Mouse (Mus musculus): Measurements from ENCODE around the gene Srbd1. TPM values are rescaled to one million over a fixed set of nuclear protein-coding genes. Genes with fewer than 3 reads are reported as not detected.

Gene Srbd1
- polyA plus RNA-seq, 1 experiment = 7.0 TPM

GRCm38 (mm10) chr17:85981869-85982268 is 163.1 kb downstream of the Srbd1 start:
- TF ChIP-seq CTCF (IDR thresholded peaks at IDR 0.05; ENCODE audit: extremely low read depth, insufficient read depth, low read length) = no peak
- no peak for TF ChIP-seq POLR2A (IDR thresholded peaks at IDR 0.05; ENCODE audit: extremely low read depth, insufficient read depth, low read length)
- Histone ChIP-seq H3K4me3 (ENCODE audit: insufficient read depth, low read length) (no peak overlapping the region), H3K4me1 (ENCODE audit: control insufficient read depth, insufficient read depth, low read length) (no peaks in the 10 kb centered on the region), H3K27ac (ENCODE audit: insufficient read depth, low read length) (no peak overlapping the region)

DNA sequence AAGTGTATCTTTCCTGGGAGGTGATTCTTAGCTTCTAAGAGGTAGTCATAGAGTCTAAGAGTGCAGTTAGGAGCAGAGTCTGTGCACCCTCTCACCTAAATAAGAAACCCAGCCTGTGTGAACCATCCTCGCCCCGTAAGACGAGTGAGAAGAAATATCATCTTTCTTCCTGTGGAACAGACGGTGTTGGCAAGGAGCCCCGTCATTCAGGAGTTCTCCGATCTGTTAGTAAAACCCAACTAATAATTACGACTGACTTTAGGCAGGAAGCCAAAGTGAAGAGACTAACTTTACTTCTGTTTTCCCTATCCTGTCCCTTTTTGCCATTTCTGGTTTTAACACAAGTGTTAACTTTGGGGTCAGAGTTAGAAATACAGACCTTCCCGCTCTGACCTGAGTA is 166.1 kb downstream of the Srbd1 start:
- H3K4me1 ChIP-seq (ENCODE audit: control insufficient read depth, insufficient read depth, low read length) = no peaks in the 10 kb centered on the region
- TF ChIP-seq CTCF (IDR thresholded peaks at IDR 0.05; ENCODE audit: extremely low read depth, insufficient read depth, low read length) (no peak), POLR2A (IDR thresholded peaks at IDR 0.05; ENCODE audit: extremely low read depth, insufficient read depth, low read length) (no peak)
- H3K27ac ChIP-seq (ENCODE audit: insufficient read depth, low read length) = no peak overlapping the region
- H3K4me3 ChIP-seq (ENCODE audit: insufficient read depth, low read length) = no peak overlapping the region

- H3K4me3 ChIP-seq (ENCODE audit: insufficient read depth, low read length) = no peak overlapping the region
- no peak overlapping the region for H3K27ac ChIP-seq (ENCODE audit: insufficient read depth, low read length)
- H3K4me1 ChIP-seq (ENCODE audit: control insufficient read depth, insufficient read depth, low read length) = no peaks in the 10 kb centered on the region
- no peak for TF ChIP-seq POLR2A (IDR thresholded peaks at IDR 0.05; ENCODE audit: extremely low read depth, insufficient read depth, low read length)
- no peak for TF ChIP-seq CTCF (IDR thresholded peaks at IDR 0.05; ENCODE audit: extremely low read depth, insufficient read depth, low read length)
Observed at GRCm38 (mm10) chr17:85975077-85975476, 169.9 kb downstream of the Srbd1 start.

GRCm38 (mm10) chr17:85974591-85974990 is 170.4 kb downstream of the Srbd1 start:
- Histone ChIP-seq H3K4me1 (ENCODE audit: control insufficient read depth, insufficient read depth, low read length) (no peaks in the 10 kb centered on the region), H3K27ac (ENCODE audit: insufficient read depth, low read length) (no peak overlapping the region), H3K4me3 (ENCODE audit: insufficient read depth, low read length) (no peak overlapping the region)
- TF ChIP-seq POLR2A (IDR thresholded peaks at IDR 0.05; ENCODE audit: extremely low read depth, insufficient read depth, low read length) = no peak
- no peak for TF ChIP-seq CTCF (IDR thresholded peaks at IDR 0.05; ENCODE audit: extremely low read depth, insufficient read depth, low read length)

GRCm38 (mm10) chr17:85971120-85971519 is 173.9 kb downstream of the Srbd1 start:
- H3K4me3 ChIP-seq (ENCODE audit: insufficient read depth, low read length) = no peak overlapping the region
- H3K4me1 ChIP-seq (ENCODE audit: control insufficient read depth, insufficient read depth, low read length) = no peaks in the 10 kb centered on the region
- H3K27ac ChIP-seq (ENCODE audit: insufficient read depth, low read length) = no peak overlapping the region
- no peak for TF ChIP-seq POLR2A (IDR thresholded peaks at IDR 0.05; ENCODE audit: extremely low read depth, insufficient read depth, low read length)

GRCm38 (mm10) chr17:85961653-85962052 is 183.3 kb downstream of the Srbd1 start:
- no peaks in the 10 kb centered on the region for H3K4me1 ChIP-seq (ENCODE audit: control insufficient read depth, insufficient read depth, low read length)
- H3K4me3 ChIP-seq (ENCODE audit: insufficient read depth, low read length) = no peak overlapping the region
- no peak overlapping the region for H3K27ac ChIP-seq (ENCODE audit: insufficient read depth, low read length)
- TF ChIP-seq POLR2A (IDR thresholded peaks at IDR 0.05; ENCODE audit: extremely low read depth, insufficient read depth, low read length) = no peak
- TF ChIP-seq CTCF (IDR thresholded peaks at IDR 0.05; ENCODE audit: extremely low read depth, insufficient read depth, low read length) = no peak

DNA sequence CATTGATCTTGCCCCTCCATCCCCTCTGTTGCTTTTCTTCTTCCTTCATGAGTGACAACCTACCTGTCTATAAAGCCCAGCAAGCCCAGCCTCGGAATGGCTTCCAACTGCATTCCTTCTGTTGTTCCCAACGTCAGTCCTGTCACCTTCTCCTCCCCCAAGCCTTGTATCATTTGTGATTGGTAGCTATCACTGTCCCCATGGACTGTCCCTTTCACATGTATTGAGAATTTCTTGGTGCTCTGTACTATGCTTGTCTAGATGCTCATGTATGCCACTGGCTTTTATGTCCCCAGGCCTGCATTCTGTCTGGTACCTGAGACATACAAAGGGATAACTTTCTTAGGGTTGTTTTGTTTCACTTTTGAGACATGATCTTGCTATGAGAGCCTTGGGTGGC is 193.2 kb downstream of the Srbd1 start:
- no peak overlapping the region for H3K4me3 ChIP-seq (ENCODE audit: insufficient read depth, low read length)
- no peak overlapping the region for H3K27ac ChIP-seq (ENCODE audit: insufficient read depth, low read length)
- TF ChIP-seq CTCF (IDR thresholded peaks at IDR 0.05; ENCODE audit: extremely low read depth, insufficient read depth, low read length) (no peak), POLR2A (IDR thresholded peaks at IDR 0.05; ENCODE audit: extremely low read depth, insufficient read depth, low read length) (no peak)
- no peaks in the 10 kb centered on the region for H3K4me1 ChIP-seq (ENCODE audit: control insufficient read depth, insufficient read depth, low read length)

- Histone ChIP-seq H3K4me1 (ENCODE audit: control insufficient read depth, insufficient read depth, low read length) (no peaks in the 10 kb centered on the region), H3K4me3 (ENCODE audit: insufficient read depth, low read length) (no peak overlapping the region), H3K27ac (ENCODE audit: insufficient read depth, low read length) (no peak overlapping the region)
- TF ChIP-seq POLR2A (IDR thresholded peaks at IDR 0.05; ENCODE audit: extremely low read depth, insufficient read depth, low read length) = no peak
- TF ChIP-seq CTCF (IDR thresholded peaks at IDR 0.05; ENCODE audit: extremely low read depth, insufficient read depth, low read length) = no peak
Observed at GRCm38 (mm10) chr17:85949919-85950505, 195.0 kb downstream of the Srbd1 start.

GRCm38 (mm10) chr17:85948911-85949909 is 195.8 kb downstream of the Srbd1 start:
- H3K27ac ChIP-seq (ENCODE audit: insufficient read depth, low read length) = no peak overlapping the region
- no peak for TF ChIP-seq POLR2A (IDR thresholded peaks at IDR 0.05; ENCODE audit: extremely low read depth, insufficient read depth, low read length)
- TF ChIP-seq CTCF (IDR thresholded peaks at IDR 0.05; ENCODE audit: extremely low read depth, insufficient read depth, low read length) = no peak
- H3K4me1 ChIP-seq (ENCODE audit: control insufficient read depth, insufficient read depth, low read length) = no peaks in the 10 kb centered on the region
- H3K4me3 ChIP-seq (ENCODE audit: insufficient read depth, low read length) = no peak overlapping the region

GRCm38 (mm10) chr17:85944726-85945125 is 200.2 kb downstream of the Srbd1 start:
- no peaks in the 10 kb centered on the region for H3K4me1 ChIP-seq (ENCODE audit: control insufficient read depth, insufficient read depth, low read length)
- no peak overlapping the region for H3K4me3 ChIP-seq (ENCODE audit: insufficient read depth, low read length)
- H3K27ac ChIP-seq (ENCODE audit: insufficient read depth, low read length) = no peak overlapping the region
- TF ChIP-seq CTCF (IDR thresholded peaks at IDR 0.05; ENCODE audit: extremely low read depth, insufficient read depth, low read length) = no peak
- no peak for TF ChIP-seq POLR2A (IDR thresholded peaks at IDR 0.05; ENCODE audit: extremely low read depth, insufficient read depth, low read length)

Data from cortical plate, adult 2 months (tissue).